Mouse (Mus musculus): ENCODE measurements at regions not wholly inside any gene's neighbourhood (a gene's known extent, or its start where the extent isn't known, plus 50 kb on each side); places are given as distances from the start of the nearest gene placed in this dataset.

GRCm38 (mm10) chr16:95892356-95892755 lies 98.4 kb downstream of the Psmg1 start:
- DNase-seq (ENCODE audit: low read depth in 2 of 2, low spot score in 2 of 2), result no peak

- no peak for DNase-seq (ENCODE audit: low read depth in 2 of 2, low spot score in 2 of 2)
Observed at GRCm38 (mm10) chr16:95886131-95886530, 104.6 kb downstream of the Psmg1 start.

GRCm38 (mm10) chr16:95873297-95873696 lies 117.5 kb downstream of the Psmg1 start:
- DNase-seq (ENCODE audit: low read depth in 2 of 2, low spot score in 2 of 2), result no peak

- no peak for DNase-seq (ENCODE audit: low read depth in 2 of 2, low spot score in 2 of 2)
Observed at GRCm38 (mm10) chr16:95872436-95872835, 118.3 kb downstream of the Psmg1 start.

GRCm38 (mm10) chr16:95870291-95870690 lies 120.5 kb downstream of the Psmg1 start:
- no peak for DNase-seq (ENCODE audit: low read depth in 2 of 2, low spot score in 2 of 2)

GRCm38 (mm10) chr16:95869501-95869900 lies 121.3 kb downstream of the Psmg1 start:
- peak; percentile 65 to 74 for DNase-seq (ENCODE audit: low read depth in 2 of 2, low spot score in 2 of 2)

- no peak for DNase-seq (ENCODE audit: low read depth in 2 of 2, low spot score in 2 of 2)
Observed at GRCm38 (mm10) chr16:95868896-95869295, 121.9 kb downstream of the Psmg1 start.

GRCm38 (mm10) chr16:95867516-95867915 lies 123.2 kb downstream of the Psmg1 start:
- no peak for DNase-seq (ENCODE audit: low read depth in 2 of 2, low spot score in 2 of 2)

- DNase-seq (ENCODE audit: low read depth in 2 of 2, low spot score in 2 of 2), result no peak
Observed at GRCm38 (mm10) chr16:95866866-95867420, 123.8 kb downstream of the Psmg1 start.

GRCm38 (mm10) chr16:95865603-95866002 lies 125.2 kb downstream of the Psmg1 start:
- no peak for DNase-seq (ENCODE audit: low read depth in 2 of 2, low spot score in 2 of 2)

GRCm38 (mm10) chr16:95864646-95865045 lies 126.1 kb downstream of the Psmg1 start:
- DNase-seq (ENCODE audit: low read depth in 2 of 2, low spot score in 2 of 2), result no peak

GRCm38 (mm10) chr16:95864106-95864505 lies 126.7 kb downstream of the Psmg1 start:
- no peak for DNase-seq (ENCODE audit: low read depth in 2 of 2, low spot score in 2 of 2)

- no peak for DNase-seq (ENCODE audit: low read depth in 2 of 2, low spot score in 2 of 2)
Observed at GRCm38 (mm10) chr16:95863565-95863964, 127.2 kb downstream of the Psmg1 start.

GRCm38 (mm10) chr16:95862621-95863020 lies 128.1 kb downstream of the Psmg1 start:
- no peak for DNase-seq (ENCODE audit: low read depth in 2 of 2, low spot score in 2 of 2)

GRCm38 (mm10) chr16:95861231-95861690 lies 129.5 kb downstream of the Psmg1 start:
- no peak for DNase-seq (ENCODE audit: low read depth in 2 of 2, low spot score in 2 of 2)

GRCm38 (mm10) chr16:95860810-95861209 lies 129.9 kb downstream of the Psmg1 start:
- peak; percentile 50 to 68 for DNase-seq (ENCODE audit: low read depth in 2 of 2, low spot score in 2 of 2)

GRCm38 (mm10) chr16:95860111-95860510 lies 130.6 kb downstream of the Psmg1 start:
- DNase-seq (ENCODE audit: low read depth in 2 of 2, low spot score in 2 of 2), result no peak

- DNase-seq (ENCODE audit: low read depth in 2 of 2, low spot score in 2 of 2), result no peak
Observed at GRCm38 (mm10) chr16:95857403-95857802, 133.4 kb downstream of the Psmg1 start.

- DNase-seq (ENCODE audit: low read depth in 2 of 2, low spot score in 2 of 2), result no peak
Observed at GRCm38 (mm10) chr16:95855230-95855629, 135.5 kb downstream of the Psmg1 start.

- no peak for DNase-seq (ENCODE audit: low read depth in 2 of 2, low spot score in 2 of 2)
Observed at GRCm38 (mm10) chr16:95851907-95852306, 138.9 kb downstream of the Psmg1 start.

GRCm38 (mm10) chr16:95848555-95849082 lies 142.1 kb downstream of the Psmg1 start:
- DNase-seq (ENCODE audit: low read depth in 2 of 2, low spot score in 2 of 2), result no peak

GRCm38 (mm10) chr16:95847765-95848483 lies 142.8 kb downstream of the Psmg1 start:
- DNase-seq (ENCODE audit: low read depth in 2 of 2, low spot score in 2 of 2), result no peak

Measured in CD8-positive naive resting alpha-beta T cell, adult 2 months (primary cell).